Mouse (Mus musculus) thymus, postnatal 25 days (tissue): Measurements from ENCODE around the gene Flcn.
"Not testable (repeated sequence)": the region's sequence is repeated elsewhere in the genome, so short reads cannot be mapped to it uniquely, and the experiment has no call there.

Source experiments
- DNase-seq: peaks from one replicate; pipeline ENCODE4 v3.0.0; 2022

Gene Flcn

GRCm38 (mm10) chr11:59809670-59810474, at the start of gene Flcn:
Flcn (minus strand) TSS chr11:59810016.
- peak; percentile 85 for DNase-seq

- DNase-seq, result no peak
Observed at GRCm38 (mm10) chr11:59852865-59853264, 43.0 kb upstream of the Flcn start.

GRCm38 (mm10) chr11:59847891-59848884, 38.4 kb upstream of the Flcn start:
- DNase-seq, result peak; percentile 67

GRCm38 (mm10) chr11:59847131-59847530, 37.3 kb upstream of the Flcn start:
- peak; percentile 65 for DNase-seq

GRCm38 (mm10) chr11:59846311-59846710, 36.5 kb upstream of the Flcn start:
- DNase-seq, result no peak

GRCm38 (mm10) chr11:59839459-59840126, 29.8 kb upstream of the Flcn start, which contains the start of gene Cops3:
Cops3 (minus strand) TSS chr11:59839838.
- DNase-seq, result peak; percentile 93

DNA sequence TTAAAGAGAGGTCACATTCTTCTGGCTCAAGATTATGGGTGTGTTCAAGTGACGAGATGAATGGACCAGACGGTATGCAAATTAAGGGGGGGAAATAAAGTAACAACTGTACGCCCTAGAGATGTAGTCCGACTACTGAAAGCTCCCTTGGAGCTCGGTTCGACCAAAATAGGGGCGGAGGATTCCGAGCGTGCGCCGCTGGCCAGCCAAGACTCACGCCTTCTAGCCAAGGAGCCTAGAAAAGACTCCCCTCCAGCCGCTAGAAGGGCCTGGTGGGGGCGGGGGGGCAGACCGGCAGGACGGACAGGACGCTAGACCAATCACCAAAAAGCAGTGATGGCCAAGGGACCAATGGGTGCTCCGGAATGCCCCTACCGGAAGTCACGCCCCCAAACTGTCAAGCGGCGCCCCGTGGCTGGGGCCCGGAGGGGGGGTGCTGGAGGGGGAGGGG, 29.2 kb upstream of the Flcn start, which contains the start of gene Nt5m:
Gene Nt5m, plus strand, starts transcription at position 440 of the 451 bp plus-strand sequence.
- DNase-seq, result peak; percentile 95

DNA sequence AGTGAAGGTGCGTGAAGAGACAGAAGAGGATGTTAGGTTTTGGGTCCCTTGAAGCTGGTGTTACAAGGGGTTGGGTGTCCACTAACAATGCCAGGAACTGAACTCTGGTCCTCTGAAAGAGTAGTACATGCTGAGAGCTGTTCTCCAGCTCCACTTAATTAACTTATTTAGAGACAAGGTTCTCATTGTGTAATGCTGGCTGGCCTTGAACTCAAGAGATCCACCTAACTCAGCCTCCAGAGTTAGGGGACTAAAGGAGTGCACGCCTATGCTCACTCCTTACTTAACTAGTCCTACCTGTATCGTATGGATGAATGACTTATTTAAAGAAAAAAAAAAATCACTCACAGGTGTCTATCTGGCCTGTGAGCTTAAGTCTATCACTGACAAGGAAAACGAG, 28.6 kb upstream of the Flcn start:
- no peak for DNase-seq

DNA sequence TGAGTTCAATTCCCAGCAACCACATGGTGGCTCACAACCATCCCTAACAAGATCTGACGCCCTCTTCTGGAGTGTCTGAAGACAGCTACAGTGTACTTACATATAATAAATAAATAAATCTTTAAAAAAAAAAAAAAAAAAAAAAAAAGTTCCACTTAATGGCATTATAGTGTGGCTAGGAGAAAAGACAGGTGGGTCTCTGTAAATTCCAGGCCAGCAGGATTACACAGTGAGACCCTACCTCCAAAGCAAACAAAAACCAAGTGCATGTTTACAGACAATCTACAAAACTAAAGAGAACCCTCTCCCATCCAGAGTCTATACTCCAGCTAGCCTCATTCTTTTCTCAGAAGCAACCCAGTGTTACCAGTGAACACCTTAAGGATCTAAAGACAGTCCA, 28.0 kb upstream of the Flcn start:
- not testable (repeated sequence) for DNase-seq

- no peak for DNase-seq
Observed at GRCm38 (mm10) chr11:59821625-59822024, 11.8 kb upstream of the Flcn start.

DNA sequence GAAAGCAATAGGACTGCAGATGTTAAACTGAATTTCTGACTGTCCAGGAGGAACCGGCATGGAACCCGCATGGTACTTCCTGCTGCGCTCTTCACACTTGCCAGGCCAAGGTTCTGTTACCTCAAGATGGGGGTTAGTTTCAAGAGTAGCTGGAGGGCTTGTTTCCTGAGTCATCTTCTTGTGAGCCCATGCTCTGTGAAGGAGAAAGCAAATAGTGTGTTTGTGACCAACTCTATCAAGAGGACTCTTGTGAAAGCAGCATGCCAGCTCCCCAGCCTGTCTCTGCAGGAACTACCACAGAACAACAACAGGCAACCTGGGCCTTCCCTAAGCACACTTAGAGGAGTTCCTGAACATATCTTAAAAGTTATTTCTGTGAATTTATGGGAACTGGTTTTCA, 8.1 kb upstream of the Flcn start:
- DNase-seq, result no peak

DNA sequence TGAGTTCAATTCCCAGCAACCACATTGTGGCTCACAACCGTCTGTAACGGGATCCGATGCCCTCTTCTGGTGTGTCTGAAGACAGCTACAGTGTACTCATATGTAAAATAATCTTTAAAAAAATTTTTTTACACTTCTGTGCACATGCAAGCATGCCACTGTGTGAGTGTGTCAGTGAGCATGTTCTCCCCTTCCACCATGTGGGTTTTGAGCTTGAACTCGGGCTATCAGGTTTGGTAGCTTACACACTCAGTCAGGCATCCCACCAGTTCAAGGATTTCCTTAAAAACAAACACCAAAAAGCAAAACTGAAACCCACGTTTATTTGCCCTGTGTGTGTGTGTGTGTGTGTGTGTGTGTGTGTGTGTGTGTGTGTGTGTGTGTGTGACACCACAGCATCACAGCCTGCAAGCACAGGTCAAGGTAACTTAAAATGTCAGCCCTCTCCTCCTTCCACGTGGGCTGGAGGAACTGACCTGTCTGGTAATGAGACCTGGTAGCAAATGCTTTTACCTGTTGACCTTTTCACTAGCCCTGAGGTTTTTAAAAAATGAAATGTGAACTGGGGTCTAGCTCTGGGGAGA, 5.8 kb upstream of the Flcn start:
- DNase-seq, result no peak

DNA sequence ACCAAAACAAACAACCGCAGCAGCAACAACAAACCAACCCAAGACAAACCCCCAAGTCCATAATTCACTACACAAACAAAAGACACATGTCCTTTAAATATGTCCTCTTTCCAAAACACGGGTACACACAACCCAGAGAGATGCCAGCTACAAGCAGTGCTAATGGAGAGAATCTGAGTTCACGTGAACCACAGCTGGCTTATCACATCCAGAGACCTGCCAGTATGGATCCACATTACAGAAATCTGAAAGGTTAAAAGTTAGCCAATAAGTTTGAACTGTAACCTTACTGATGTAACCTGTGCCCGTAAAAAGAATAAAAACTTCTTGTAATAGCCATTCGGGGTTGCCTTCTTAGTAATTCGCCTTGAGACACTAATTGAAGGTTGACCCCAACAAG, 5.1 kb upstream of the Flcn start:
- DNase-seq, result no peak

- DNase-seq, result no peak
Observed at GRCm38 (mm10) chr11:59814311-59814710, 4.5 kb upstream of the Flcn start.

DNA sequence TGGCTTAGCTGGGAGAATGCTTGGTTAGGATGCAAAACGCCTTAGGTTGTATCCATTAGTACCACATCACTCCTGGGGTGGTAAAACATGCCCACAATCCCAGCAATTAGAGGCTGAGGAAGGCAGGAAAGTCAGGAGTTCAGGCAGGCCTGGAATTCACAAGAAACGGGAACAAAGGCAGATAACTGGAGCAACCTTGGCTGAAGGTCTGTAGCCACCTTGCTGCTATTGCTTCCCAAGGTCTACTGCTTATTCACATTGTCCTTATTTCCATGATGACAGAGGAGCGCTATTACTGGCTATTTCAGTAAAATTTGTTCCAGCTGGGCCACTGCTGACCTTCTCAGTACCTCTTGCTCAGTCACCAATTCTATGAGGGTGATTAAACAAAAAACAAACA, 3.5 kb upstream of the Flcn start:
- no peak for DNase-seq

DNA sequence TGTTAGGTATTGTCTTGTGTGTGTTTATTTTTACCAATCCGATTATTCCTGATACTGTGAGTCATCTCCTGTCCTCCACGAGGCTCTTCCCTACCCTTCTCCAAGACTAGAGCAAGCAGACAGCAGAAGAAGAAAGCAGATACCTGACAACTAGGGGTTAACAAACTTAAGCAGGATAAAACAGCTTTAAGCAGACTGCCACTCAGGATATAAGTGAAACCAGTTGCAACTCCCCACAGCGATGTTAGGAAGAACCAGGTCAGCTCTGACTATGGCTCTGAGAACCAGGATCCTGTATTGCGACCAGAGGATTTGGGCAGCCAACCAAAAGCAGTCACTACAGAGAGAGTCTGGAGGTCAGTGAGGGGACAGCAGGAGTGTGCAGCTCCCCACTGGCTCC, 1.4 kb upstream of the Flcn start:
- no peak for DNase-seq

DNA sequence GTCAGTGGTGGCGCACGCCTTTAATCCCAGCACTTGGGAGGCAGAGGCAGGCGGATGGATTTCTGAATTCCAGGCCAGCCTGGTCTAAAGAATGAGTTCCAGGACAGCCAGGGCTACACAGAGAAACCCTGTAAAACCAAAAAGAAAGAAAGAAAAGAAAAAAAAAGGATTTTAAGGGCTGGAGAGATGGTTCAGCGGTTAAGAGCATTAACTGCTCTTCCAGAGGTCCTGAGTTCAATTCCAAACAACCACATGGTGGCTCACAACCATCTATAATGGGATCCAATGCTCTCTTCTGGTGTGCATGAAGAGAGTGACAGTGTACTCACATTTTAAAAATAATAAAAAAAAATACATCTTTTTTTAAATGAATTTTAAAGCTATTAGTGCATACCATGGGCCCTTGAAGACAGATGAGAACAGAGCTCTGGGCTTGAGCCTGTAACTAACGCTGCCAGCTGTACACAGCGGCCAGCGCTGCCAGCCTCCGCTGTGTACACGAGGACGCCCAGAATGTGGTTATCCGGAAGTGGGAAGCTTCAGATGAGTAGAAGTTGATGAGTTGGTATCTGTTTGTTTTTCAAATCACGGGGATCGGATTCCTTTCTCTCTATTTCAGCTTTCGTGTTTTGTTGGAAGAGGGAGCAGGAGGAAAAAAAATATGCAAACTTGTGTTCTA, 803 bp upstream of the Flcn start:
- no peak for DNase-seq

DNA sequence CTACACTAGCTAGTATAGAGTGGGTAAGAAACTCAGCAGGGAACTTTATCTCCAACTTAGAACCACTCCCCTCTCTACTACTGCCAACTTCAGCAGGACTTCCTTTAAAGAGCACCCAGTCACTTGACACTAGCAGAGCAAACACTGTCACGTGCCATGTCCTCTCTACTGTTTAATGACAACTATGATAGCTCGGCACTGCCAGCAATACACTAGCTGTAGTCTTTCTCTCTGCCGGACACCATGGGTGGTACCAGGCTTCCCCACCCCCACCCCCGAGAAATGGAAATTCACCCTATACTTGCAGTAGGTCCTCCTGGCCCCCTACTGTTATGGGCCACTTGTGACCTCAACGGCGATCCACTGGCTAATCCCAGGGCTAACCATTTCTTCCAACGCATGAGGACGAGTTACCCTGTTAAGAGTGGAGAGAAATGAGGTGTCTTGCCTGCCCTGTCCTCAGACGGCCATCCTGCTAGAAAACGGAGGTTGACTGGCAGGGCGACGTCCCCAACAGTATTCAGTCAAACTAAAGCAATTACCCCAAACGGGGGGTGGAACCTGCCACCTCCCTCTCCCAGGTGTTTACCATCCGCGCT, 646 bp downstream of the Flcn start:
- no peak for DNase-seq

DNA sequence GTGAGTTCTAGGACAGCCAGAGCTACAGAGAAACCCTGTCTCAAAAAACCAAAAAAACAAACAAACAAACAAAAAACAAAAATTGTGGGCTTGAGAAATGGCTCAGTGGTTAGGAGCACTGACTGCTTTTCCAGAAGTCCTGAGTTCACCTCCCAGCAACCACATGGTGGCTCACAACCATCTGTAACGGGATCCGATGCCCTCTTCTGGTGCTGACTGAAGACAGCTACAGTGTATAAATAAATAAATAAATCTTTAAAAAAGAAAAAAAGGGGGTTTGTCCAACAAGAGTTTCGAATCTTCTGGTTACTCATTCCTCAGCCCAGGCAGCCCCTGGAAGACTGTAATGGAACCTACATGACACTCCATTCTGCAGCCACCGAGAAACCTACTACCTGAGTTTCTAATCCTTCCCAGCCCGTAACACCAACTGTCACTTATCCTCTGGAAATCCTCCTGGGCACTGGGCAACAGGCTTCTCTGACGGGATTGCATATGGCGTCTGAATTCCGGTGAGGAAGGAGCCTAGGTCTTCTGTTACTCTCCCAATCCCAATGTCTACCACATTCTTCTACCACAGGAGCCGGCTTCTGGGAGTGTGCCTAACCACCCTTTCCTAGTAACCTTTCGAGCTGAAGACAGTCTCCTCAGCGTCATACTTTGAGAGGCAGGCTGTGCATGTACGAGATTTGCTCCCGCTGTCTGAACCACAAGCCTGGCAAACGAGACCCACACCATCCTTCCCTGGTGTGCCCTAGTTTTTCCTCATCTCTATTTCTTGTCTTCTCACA, 1.5 kb downstream of the Flcn start:
- DNase-seq, result no peak

- no peak for DNase-seq
Observed at GRCm38 (mm10) chr11:59805656-59806055, 4.2 kb downstream of the Flcn start.

DNA sequence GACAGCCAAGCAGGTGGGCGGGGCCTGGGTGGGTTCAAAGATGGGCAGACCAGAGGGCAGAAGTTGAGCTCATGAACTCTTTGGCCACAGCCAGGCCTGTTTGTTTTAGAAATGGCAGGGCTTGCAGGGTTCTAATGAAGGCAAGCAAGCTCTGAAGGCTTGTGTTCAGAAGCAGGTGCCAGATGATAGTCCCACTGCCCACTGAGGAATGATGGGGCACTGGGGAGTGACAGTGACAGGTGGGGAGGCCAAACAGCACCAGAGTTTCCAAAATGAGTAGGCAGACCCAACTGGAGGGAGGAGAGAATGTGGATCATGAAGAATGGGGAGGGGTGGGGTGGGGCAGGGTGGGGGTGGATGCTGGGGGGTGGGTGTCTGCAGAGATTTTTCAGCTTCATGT, 4.6 kb downstream of the Flcn start:
- DNase-seq, result no peak
